Mouse (Mus musculus): Measurements from ENCODE around the gene Pip5k1a.

DNA sequence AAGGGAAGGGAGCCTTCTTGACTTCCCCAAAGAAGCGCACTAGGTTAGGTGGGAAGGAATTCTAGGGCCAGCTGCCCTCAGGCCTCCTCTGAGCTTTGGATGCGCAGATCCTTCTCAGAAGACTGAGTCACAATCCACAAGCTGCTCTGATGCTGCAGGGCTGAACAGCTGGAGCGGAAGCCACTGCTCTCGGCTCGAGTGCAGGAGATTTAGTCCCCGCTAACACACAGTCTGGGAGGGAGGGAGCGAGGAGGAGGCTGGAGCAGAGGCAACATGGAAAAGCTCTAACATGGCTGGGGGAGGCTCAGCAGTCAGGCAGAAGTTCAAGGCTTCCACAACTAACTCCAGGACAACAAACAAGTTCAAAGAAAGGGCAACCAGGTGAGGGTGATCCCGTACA lies 48.7 kb downstream of the Pip5k1a start:
- TF ChIP-seq TAL1 (IDR thresholded peaks at IDR 0.05; ENCODE audit: low read length) (no peak), GATA1 (IDR thresholded peaks at IDR 0.05; ENCODE audit: low read length) (no peak)
